Mouse (Mus musculus): ENCODE results near the gene Mnd1.

Mnd1 gene

DNA sequence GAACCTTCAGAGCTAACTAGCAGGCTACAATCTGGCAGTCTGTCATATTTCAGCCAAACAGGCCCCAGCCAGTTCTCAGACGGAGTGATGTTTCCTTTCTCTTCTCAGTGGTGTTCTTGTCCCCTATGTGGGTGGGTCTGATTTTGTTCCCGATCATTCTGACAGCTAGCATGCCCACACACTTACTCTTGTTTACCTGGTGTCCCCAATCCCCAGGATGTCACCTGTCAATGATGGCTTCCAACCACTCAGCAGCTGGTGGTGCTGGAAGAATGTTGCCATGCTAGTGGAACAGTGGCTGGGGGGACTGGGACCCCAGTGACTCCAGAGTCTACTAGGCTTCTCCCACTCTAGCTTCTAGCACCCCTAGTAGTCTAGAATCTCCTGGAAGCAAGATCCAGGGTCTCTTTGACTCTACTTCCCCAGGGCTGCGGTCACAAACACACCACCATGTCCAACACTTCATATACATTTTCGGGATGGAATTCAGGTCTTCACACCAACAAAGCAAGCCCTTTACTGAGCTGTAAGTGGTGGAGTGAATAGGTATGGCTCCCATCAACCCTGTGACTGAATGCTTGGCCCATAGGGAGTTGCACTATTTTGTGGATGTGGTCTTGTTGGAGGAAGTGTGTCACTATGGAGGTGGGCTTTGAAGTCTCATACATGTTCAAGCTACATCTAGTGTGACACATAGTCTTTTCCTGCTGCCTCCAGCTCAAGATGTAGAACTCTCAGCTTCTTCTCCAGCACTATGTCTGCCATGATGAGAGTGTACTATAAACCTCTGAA lies 2.2 kb upstream of the Mnd1 start:
- no peak for DNase-seq

DNA sequence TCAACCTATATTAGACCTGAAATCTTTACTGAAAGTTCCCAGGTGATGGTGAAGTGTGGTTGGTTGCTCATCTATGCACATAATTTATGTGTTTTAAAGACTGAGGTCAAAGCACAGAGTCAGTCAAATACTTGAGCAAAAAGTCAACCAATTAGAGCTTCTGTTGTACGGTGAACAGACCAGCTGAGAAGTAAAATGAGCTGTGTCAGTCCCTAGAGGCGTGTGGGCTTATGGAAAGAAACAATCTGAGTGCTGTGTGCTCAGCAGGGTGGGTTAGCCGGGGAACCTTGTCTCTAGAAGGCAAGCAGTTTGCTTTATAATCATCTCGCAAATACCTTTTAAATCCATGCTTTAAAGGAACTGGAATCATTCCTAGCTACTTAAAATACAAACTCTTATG lies 1.4 kb upstream of the Mnd1 start:
- DNase-seq: no peak

DNA sequence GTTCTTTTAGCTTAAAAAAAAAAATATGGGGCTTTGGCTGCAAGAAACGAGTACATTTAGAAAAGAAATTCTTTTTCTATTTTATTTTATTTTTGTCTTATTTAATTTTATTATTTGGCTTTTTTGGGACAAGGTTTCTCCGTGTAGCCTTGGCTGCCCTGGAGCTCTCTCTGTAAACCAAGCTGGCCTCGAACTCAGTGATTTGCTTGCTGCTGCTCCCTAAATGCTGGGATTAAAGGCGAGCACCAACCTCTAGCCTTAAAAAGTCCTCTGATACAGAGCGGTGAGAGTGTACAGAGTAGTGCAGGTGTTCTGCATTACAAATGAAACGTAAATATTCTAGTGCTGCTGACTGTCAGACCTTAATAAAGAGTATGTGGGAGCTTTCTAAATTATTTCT lies 519 bp upstream of the Mnd1 start:
- no peak for DNase-seq

DNA sequence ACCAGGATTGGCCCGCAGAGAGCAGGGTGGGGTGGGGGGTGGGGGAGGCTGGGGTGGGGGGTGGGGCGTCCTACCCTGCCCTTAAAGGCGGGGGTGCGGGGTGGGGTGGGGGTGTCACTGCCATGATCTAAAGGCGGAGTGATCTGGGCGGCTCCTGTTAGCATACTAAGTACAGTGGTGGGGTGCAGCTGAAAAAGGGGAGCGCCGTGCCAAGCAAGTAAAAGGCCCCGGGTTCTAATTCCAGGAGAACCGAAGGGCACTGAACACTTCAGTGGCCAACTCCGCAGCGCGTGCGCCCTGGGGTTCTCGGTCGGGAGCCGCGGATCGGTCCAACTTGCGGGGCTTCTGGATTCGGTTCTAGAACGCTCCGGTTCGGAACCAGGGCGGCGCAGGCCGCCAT lies 440 bp downstream of the Mnd1 start:
- no peak for DNase-seq

DNA sequence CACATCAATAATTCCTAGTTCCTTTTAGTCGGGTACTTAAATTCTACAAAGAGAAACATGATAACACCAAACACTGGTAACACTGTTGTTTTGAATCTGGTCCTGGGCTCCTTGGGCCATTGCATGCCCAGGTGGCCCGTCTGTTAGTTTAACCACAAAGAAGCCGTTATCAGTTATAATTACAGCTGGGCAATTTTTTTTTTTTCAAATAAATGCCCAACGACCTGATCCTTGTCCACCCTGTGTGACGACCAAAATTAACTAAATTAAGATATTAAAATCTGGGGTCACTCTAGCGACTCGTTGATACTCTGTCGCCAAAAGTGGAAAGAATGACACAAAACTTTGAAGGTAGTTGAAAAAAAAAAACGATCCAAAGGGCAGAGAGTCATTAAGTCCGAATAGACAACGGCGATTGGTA lies 855 bp downstream of the Mnd1 start:
- DNase-seq: no peak

DNA sequence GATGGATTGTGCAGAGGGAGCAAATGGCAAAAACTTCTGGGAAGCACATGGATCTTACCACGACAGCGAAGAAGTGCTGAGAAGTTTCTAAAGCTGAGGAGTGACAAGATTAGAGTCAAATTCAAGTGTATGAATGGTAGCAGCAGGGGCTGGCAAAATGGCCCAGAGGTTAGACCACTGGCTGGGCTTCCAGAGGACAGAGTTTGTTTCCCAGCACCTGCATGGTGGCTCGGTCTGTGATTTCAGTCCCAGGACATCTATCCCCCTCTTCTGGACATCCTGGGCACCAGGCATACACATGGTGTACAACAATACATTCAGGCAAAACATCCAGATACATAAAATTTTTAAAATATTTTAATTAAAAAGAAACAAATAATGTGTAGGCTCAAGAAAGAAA lies 5.8 kb downstream of the Mnd1 start:
- no peak for DNase-seq

DNA sequence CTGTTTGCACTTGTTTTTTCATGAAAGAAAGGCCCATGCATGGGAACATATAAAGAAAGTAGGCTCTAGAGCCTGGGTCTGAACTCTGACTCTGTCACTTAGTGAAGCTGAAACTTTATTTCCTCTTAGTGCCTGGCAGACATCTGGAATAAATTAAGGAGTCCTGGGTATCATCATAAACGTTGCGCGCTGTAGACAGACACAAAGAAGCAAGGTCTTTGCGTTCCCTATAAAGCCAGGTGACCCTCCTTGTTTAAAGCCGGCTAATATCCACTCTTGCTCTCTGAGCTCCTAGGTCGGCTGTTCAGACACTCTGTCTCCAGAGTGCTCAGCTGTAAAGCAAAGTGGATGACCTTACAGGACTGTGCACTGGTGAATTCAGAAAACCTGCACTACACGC lies 14.6 kb downstream of the Mnd1 start:
- no peak for DNase-seq

DNA sequence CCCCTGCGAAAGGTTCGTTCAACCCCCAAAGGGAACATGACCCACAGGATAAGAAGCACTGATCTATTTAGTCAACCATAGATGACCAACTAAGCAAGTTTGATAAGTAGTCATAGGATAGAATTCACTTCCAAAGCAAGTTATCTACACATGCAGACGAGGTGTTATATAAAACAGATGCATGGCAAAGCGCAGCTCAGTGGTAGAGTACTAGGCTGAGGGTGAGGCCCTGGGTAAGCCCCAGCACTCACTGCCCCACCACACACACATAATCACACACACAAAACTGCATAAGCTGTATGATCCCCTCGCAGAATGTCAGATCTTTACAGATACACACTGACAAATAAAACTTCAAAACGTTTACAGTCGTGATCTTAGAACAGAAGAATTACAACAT lies 19.1 kb downstream of the Mnd1 start:
- DNase-seq: no peak

DNA sequence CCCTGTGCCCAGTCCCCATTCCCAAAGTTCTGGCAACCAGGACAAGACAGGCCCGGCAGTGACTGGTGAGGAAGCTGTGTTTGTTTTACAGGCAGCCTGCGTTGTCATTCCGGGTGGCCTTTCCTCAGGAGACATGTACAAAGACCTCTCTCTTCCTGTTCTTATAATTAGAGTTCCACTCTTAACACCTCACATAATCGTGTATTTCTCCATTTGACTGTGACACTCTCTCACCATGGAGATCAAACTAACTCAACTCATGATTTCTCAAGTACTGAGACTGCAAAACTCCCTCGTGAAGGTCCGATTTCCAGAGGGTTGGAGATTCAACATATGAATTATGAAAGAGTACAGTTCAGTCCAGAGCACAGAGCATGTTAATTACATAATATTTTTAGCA lies 19.7 kb downstream of the Mnd1 start:
- DNase-seq: no peak

DNA sequence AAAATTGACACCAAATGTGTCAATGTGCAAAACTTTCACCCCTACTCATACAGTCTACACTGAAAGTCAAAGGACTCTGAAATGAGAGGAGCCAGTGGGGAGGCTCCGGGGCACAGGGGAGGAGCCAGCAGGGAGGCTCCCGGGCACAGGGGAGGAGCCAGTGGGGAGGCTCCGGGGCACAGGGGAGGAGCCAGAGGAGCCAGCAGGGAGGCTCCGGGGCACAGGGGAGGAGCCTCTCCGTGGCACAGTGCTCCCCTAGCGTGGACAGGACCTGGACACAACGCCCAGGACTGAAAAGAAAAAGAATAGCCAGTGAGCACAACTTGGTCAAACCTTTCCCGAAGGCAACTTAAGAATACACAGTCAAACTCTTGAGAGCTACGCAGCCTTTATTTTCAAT lies 20.2 kb downstream of the Mnd1 start:
- DNase-seq: peak in 1 of 2 experiments; percentile 28

DNA sequence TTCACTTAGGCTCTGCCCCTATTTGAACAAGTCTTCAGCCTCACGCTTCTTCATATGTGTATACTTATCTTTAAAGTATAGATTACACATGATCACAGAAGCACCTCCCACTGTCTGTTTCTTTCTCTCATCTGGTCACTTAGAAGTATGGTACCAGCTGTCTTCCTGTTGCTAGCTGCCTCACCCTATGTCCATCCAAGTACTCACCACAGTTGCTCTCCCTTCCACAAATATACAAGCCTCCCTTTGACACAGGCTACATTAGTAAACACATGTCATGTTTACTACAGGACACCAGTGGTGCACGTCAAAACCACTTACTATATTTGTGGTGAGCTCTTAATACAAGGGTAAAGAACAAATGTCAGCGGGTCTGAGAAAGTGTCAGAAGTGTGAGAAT lies 24.2 kb downstream of the Mnd1 start:
- no peak for DNase-seq

DNA sequence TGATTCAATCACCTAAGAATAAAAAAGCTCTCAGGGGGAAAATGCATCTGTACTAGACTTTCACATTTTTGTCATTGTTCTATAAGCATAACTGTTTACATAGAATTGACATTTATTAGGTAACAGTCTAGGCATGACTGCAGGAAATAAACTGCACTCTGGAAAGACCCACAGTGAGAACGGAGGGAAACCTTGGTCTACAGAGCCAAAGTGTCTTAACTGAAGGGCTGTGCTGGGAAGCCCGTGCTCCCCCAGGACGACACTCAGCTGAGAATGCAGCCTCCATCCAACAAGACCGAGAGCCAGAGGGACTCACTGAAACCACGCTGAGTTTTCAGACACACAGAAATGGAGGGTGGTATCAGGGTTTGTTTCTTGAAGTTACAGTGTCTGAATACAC lies 24.8 kb downstream of the Mnd1 start:
- DNase-seq: no peak

DNA sequence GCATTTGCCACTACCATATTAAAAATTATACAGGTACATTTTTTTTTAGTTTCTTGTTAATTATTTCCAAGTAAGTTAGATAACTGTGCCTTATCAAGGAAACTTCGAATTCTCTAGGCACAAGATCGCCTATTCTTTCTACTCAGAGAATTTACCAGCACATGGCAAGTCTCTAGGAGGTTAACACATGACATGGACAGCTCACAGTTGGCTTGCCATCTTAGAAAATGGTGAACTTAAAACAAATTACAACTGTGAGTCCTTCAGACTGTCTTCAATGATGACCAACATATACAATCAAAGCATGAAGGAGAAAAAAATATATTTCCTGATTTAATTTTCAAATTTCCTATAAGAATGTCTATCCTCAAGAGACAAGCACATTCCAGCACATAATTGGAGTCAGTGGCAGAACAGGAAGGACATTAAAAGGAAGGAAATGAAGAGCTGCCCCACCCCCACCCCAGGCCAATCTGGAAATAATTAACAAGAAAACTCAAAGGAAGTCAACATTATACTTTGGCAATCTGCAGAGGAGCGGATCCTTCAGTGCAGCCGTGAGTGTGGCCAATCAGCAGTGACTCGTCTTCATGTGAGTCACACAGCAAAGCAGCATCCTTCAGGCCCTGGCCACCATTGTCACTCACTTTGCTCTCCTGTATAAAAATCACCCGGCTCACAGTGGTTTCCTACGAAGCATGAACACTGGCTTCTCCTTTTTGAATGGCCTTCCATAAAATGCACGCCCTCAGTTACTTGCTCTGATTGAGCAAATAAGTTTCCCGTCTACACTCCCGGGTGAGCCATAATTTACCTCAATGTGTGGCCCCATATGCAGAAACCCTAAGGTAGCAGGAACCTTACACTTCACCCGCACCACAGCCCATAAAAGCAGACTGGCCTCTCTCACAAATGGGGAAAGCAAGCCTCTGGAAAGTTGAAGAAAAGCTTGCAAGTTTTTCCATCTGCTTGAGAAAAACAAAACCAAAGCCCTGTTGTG lies 26.4 kb downstream of the Mnd1 start:
- DNase-seq: no peak

DNA sequence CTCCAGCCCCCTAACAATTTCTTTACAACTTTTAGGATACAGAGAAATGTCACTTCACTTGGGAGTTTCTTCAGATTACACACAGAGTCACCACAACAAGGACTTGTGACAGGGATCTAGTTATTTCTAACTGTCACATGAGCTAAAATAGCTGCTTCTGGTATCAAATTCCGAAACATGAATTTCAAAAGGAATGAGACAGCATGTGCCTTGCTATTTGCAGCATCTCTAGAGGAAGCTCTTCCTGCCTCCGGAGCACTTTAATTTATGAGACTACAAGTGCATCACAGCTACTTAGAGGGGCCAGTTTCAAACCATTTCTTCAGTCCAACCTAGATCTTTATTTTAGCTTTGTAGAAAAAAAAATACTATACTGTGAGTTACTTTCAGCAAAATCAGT lies 28.2 kb downstream of the Mnd1 start:
- DNase-seq: no peak

DNA sequence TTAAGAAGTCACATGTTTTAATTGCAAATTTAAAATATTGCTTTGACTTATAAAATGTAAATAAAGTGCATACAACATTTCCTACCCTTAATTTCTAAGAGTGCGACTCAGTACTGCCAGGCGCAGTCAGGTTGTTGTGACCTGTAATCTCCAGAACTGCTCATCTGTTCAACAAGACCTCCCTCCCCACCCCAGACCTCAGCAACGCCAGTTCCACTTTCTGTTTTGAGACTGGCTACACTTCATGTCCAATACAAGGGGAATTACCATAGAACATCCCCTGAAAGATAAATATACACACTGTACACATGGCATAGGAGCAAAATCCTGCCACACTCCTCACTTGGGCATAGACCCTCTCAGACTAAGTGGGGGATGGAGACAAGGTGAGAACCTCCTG lies 28.9 kb downstream of the Mnd1 start:
- no peak for DNase-seq

DNA sequence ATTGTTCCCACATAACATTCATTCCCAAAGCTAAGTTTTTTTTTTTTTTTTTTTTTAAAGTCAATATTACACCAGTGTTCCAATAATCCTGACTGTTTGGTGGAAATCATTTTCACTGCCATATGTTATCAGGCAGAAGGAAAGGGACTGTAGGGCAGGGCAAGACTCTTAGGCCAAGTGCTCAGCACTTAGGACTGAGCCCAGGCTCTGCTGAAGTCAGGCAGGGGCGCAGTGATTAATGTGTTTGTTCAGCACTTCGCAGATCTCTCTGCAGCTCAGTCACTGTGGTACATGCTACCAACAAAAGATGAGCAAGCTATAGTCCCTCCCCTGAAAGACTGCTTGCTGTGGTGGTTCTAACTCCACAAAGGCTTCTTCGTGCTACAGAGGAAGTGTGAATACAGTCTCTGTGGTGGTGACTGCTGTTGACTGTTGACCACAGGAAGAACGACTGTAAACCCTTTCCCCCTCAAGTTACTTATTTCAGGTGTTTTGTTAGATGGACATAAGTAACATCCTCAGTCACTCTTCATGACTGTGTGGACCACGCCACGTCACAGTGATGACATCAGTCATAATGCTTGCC lies 29.8 kb downstream of the Mnd1 start:
- DNase-seq: no peak

DNA sequence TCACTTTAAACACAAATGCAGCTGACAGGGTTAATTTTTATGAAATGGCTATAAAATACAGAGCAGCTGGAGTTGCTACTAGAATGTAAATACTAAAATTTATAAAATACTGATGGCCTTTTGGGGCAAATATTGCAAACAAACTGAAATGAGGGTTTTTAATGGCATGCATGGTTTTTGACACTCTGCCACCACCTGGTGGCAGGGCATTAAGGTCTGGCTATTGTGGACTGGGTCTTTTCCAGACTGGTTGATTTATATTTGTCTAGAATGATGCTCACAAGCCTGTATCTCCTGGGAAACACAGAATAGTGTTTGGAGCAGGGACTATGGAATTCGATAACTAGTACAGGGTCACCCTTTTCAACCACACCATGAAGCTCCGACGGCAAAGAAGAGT lies 32.1 kb downstream of the Mnd1 start:
- peak; percentile 27 to 31 for DNase-seq

DNA sequence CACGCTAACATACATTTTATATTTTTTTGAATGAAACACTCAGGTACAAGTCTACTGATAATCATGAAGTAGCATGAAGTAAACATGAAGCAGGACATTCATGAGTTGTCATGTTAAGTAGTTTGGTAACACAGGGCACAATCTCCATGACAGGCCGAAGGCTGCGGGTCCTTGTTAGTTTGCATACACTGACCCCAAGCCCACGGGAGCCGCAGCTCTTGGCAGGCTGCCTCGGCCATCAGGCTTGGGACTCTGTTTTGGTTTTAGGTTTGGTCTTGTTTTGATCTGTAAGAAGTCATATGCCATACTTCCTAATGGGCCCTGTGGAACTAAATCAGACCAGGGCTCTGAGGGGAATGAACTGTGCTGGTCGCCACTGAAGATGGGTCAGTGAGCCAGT lies 36.9 kb downstream of the Mnd1 start:
- DNase-seq: no peak

DNA sequence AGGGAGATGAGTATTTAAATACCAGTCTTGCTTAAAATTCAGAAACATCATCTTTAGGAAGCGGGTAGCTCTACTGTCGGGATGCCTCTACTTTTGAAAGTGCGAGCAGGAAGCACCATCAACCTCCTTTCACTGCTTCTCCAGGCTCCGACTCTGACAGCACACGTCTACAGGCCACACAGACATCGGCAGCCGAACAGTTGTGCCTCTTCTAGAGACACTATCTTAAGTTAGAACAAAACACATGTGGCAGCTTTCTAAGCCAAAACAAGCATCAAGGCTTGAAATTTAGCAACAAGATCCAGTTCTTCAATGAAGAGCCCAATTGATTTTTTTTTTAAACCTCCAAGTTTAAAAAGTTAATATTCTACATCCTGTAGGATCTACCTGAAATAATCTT lies 37.4 kb downstream of the Mnd1 start:
- no peak for DNase-seq

DNA sequence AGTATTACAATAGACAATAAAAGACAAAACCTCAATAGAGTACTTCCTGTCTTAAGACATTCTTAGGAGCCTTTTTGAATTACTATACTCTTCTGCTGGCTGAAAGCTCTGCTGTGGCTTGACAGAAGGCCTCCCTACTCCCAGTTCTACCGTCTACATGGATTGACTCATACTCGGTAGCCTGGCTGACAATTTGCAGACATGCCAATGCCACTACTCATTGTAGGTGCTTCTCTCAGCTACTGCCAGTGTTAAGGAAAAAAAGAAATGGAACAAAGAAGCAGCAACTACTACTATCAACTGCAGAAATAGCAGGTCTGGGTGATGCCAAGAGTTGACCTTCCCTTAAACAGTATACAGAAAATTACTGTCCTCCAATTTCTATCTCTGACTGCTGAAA lies 47.0 kb downstream of the Mnd1 start:
- no peak for DNase-seq

DNA sequence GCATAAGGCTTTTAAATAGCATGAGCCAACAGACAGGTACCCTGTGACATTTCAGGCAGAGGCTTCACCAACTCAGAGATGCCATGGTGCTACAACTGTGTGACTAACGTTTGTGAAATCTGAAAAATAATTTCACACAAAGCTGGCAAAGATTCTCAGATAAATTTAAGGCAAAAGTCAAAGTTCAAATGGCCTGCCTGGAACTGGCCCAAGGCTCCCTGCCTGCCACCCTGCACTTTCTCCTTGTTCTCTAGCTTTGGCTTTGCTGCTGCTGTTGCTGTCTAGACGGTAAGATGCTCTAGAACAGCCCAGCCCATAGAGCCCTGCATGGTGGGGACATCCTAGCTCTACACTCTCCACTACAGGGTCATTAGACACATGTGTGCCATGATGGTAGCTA lies 49.5 kb downstream of the Mnd1 start:
- DNase-seq: no peak

DNA sequence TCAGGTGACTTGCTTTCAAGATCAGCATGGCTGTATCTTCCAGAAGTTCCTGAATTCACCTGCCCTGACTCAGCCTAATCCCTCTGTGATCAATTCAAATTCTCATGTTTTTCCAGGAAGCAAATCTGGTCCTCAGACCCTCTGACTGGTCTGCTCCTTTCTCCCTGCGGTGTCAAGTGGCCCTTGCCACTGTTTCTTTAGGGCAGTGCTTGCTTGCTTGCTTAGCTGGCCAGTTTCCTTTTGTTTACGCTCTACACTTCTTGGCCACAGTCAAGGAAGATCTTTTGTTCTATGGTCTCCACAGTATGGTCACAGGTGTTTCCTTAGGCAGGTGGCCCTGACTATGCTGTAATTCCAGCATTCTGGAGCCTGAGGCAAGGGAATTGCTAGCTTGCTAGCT lies 52.0 kb downstream of the Mnd1 start:
- no peak for DNase-seq

DNA sequence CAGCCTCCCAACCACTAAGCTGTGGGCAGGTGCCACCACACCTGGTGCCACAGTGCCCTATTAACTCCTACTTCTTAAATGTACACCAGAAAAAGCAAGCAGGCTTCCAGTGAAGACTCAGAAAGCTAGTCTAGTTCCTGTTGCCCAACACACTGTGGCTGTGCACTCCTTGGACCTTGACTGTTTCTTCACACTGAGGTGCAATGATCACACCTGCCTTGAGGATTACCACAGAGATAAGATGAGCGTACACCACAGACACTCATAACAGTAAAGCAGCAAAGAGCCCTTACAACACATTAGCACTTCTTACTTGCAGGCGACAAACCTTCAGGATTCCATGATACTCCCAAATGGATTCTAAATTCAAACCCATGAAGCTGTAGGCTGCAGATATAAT lies 62.7 kb downstream of the Mnd1 start:
- no peak for DNase-seq

DNA sequence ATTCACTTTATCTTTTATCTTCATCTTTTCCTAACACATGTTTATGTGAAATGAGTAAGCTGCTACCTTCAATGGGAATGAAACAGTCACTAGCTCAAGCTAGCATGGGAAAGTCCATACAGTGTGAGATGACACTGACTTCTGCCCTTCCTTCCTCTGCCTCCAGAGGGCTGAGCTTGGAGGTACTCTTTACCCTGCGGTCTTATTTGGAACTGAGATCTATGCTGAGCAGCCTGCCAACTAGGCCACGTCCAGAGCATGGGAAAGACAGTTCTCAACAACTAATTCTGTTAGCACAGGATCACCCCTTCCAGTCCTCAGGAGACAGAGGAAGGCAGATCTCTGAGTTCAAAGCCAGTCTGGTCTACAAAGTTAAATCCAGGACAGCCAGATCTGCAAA lies 64.6 kb downstream of the Mnd1 start:
- DNase-seq: peak; percentile 24 to 31
